Mouse (Mus musculus) stomach, postnatal 0 days (tissue): Measurements from ENCODE around the gene Naif1. TPM values are rescaled to one million over a fixed set of nuclear protein-coding genes. Genes with fewer than 3 reads are reported as not detected.

Source experiments
- ATAC-seq: fragments of 200-750 bp; cut with Nextera tagmentation; 2 replicates; pipeline ENCODE4 v1.8.0; 2017; ENCODE audit not compliant: low FRiP score, low TSS enrichment
- DNase-seq: peaks from one replicate; pipeline ENCODE4 v3.0.0-alpha.2; 2016; ENCODE audit warnings: low spot score
- H3K27ac ChIP-seq: fragments of 300-500 bp; sonication (generic); replicated peaks from 2 replicates; pipeline ENCODE4 v1.5.1; 2014; ENCODE audit warnings: mild to moderate bottlenecking, control low read depth
- H3K27me3 ChIP-seq: fragments of 300-500 bp; sonication (generic); 2 replicates; pipeline ENCODE4 v1.6.1; 2014; ENCODE audit warnings: low read length; ENCODE audit not compliant: control insufficient read depth, insufficient read depth
- H3K36me3 ChIP-seq: fragments of 300-500 bp; sonication (generic); 2 replicates; pipeline ENCODE4 v1.6.1; 2014; ENCODE audit warnings: low read length, mixed read lengths; ENCODE audit not compliant: control insufficient read depth, insufficient read depth
- H3K4me1 ChIP-seq: fragments of 300-500 bp; sonication (generic); replicated peaks from 2 replicates; pipeline ENCODE4 v1.6.1; 2014; ENCODE audit warnings: antibody characterized with exemption; ENCODE audit not compliant: control insufficient read depth, insufficient read depth
- H3K4me2 ChIP-seq: fragments of 300-500 bp; sonication (generic); replicated peaks from 2 replicates; pipeline ENCODE4 v1.6.1; 2014; ENCODE audit warnings: low read depth, mild to moderate bottlenecking, control low read depth, moderate library complexity
- H3K4me3 ChIP-seq: fragments of 300-500 bp; sonication (generic); 2 replicates; pipeline ENCODE4 v1.5.1; 2014; ENCODE audit warnings: low read depth, low read length, control low read depth
- H3K9ac ChIP-seq: fragments of 300-500 bp; sonication (generic); 2 replicates; pipeline ENCODE4 v1.6.1; 2014; ENCODE audit warnings: mild to moderate bottlenecking, low read length, control low read depth, mixed read lengths
- H3K9me3 ChIP-seq: fragments of 300-500 bp; sonication (generic); 2 replicates; pipeline ENCODE4 v1.6.1; 2016; ENCODE audit warnings: low read length; ENCODE audit not compliant: control insufficient read depth
- CTCF ChIP-seq: IDR thresholded peaks from 2 replicates; pipeline ENCODE4 v1.5.1; 2016; ENCODE audit warnings: antibody characterized with exemption, low read depth, mild to moderate bottlenecking, moderate library complexity
- EP300 ChIP-seq: optimal IDR thresholded peaks from 2 replicates; pipeline ENCODE3; 2016; ENCODE audit warnings: antibody characterized with exemption
- WGBS: fragments of 180-500 bp; shearing (Covaris S2); extraction: QIAGEN DNeasy Blood & Tissue Kit; methylation state at CpG from one replicate; pipeline ENCODE4 v1.1.7; 2014; 5-methylcytosine and 5-hydroxymethylcytosine counted together
- polyA plus RNA-seq: library from polyadenylated mRNA; unstranded; fragments of >200 nt; fragmentation: Nextera tagmentation; extraction: Ambion mirVana; gene quantifications from 2 replicates; pipeline ENCODE4 v1.2.1, GENCODE M21; 2015

The Naif1 gene
- polyA plus RNA-seq, 1 experiment from 2014 or later: 2.6 TPM

DNA sequence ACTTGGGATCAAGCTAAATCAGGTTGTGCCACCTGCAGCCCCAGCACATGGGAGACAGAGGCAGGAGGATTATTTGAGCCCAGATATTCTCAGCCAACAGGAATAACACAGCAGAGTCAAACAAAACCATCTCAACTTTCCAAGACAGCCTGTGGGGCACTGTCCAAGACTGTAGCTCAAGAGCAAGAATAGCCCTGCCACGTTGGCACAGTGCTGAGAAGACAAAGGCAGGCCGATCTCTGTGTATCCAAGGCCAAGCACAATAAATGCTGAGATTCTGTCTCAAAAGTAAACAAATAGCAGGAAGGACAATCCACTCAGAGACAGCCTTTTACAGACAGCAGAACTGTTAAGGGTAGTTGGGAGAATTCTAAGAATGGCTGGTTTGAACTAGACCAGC, 10.1 kb upstream of the Naif1 start:
- 11% methylated on average over 2 of the region's 2 CpGs for WGBS
- DNase-seq: peak; percentile 22
- ATAC-seq: peak; percentile 19; the same call in 1 of the 2 replicates
- Histone ChIP-seq H3K4me1 (peaks cover 11% of the 10 kb centered on the region), H3K36me3 (no peaks in the 10 kb centered on the region; the same call in 1 of the 2 replicates), H3K9ac (no peak overlapping the region), H3K9me3 (no peaks in the 10 kb centered on the region), H3K27me3 (no peaks in the 10 kb centered on the region), H3K4me3 (no peak overlapping the region), H3K4me2 (no peak overlapping the region), H3K27ac (peak overlapping the region; percentile 70)
- TF ChIP-seq CTCF: no peak
- no peak for TF ChIP-seq EP300

DNA sequence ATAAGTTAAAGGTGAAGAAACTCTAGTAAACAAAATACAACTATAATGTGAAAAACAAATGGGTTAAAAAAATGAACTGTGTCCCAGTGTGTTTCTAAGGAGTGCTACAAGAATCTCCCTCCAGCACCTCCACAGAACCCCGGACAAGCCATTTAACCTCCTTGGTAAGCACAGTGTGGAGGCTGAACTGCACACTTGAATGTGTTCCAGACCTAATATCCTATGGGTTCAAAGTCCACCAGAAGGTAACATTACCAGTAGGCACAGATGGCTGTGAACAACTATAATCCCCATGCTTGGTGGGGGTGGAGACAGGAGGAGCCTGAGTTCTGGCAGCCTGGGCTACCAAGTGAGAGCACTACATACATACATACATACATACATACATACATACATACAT, 9.6 kb upstream of the Naif1 start:
- ATAC-seq: peak; percentile 82
- Histone ChIP-seq H3K9ac (no peak overlapping the region), H3K9me3 (no peaks in the 10 kb centered on the region), H3K27me3 (no peaks in the 10 kb centered on the region), H3K27ac (0 out of 2 replicates have a peak overlapping the region, but pooled peaks have one; percentile 46), H3K4me1 (peaks cover 11% of the 10 kb centered on the region), H3K4me2 (no peak overlapping the region), H3K4me3 (no peak overlapping the region), H3K36me3 (no peaks in the 10 kb centered on the region; the same call in 1 of the 2 replicates)
- TF ChIP-seq CTCF (no peak), EP300 (no peak)
- peak; percentile 49 for DNase-seq
- 56% methylated on average over 1 of the region's 1 CpGs for WGBS

GRCm38 (mm10) chr2:32441550-32441949, 8.7 kb upstream of the Naif1 start:
- DNase-seq (no peak), ATAC-seq (no peak)
- Histone ChIP-seq H3K9me3 (no peaks in the 10 kb centered on the region), H3K4me2 (no peak overlapping the region), H3K36me3 (no peaks in the 10 kb centered on the region; the same call in 1 of the 2 replicates), H3K4me1 (peaks cover 11% of the 10 kb centered on the region), H3K27me3 (no peaks in the 10 kb centered on the region), H3K9ac (no peak overlapping the region), H3K27ac (no peak overlapping the region; the same call in 1 of the 2 replicates), H3K4me3 (no peak overlapping the region)
- TF ChIP-seq CTCF (no peak), EP300 (no peak)
- 76% methylated on average over 2 of the region's 2 CpGs for WGBS

- Histone ChIP-seq H3K4me3 (no peak overlapping the region), H3K4me1 (no peaks in the 10 kb centered on the region; the same call in 1 of the 2 replicates), H3K9me3 (no peaks in the 10 kb centered on the region), H3K27me3 (no peaks in the 10 kb centered on the region), H3K36me3 (no peaks in the 10 kb centered on the region; the same call in 1 of the 2 replicates), H3K27ac (no peak overlapping the region), H3K9ac (no peak overlapping the region), H3K4me2 (no peak overlapping the region)
- 84% methylated on average over 1 of the region's 1 CpGs for WGBS
- DNase-seq (no peak), ATAC-seq (no peak)
- TF ChIP-seq EP300 (no peak), CTCF (no peak)
Measured at GRCm38 (mm10) chr2:32445535-32445934, 4.7 kb upstream of the Naif1 start.

DNA sequence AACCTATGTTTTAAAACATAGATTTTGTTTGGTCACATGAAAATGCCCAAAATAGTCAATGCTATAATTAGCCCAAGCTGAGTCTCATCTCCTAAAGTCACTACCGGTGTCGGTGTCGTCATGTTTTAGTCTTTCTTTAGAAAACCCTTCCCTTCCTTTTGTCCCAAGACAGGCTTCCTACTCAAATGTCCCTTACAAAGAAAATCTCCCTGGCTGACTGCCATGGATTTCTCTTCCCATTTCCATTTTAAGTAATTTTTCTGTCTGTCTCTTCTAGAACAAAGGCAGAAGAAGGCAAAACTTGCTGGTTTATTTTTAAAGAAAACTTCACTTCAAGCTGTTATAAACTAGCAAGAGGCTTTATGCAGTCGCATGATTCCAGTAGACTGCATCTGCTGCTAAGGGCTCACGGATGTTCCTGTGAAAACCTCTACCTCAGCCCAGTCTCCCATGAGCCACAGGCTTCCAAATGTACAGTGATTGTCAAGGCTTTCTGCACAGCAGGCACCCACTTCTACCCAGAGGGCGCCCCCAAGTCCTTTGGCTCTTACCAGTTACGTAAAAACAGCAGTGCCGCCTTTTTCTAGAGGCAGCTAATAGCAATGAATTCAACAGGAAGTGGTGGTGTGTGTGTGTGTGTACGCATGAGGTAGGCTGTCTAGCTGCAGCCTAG, 2.9 kb upstream of the Naif1 start:
- peak overlapping the region; percentile 28 for H3K4me2 ChIP-seq
- peak overlapping the region; percentile 82 for H3K27ac ChIP-seq
- H3K4me1 ChIP-seq: peaks cover 2% of the 10 kb centered on the region
- H3K36me3 ChIP-seq: no peaks in the 10 kb centered on the region; the same call in 1 of the 2 replicates
- H3K9ac ChIP-seq: 0 out of 2 replicates have a peak overlapping the region, but pooled peaks have one; percentile 8
- WGBS: 30% methylated on average over 9 of the region's 9 CpGs
- no peak for TF ChIP-seq EP300
- peak; percentile 23; the same call in 1 of the 2 replicates for TF ChIP-seq CTCF
- no peaks in the 10 kb centered on the region for H3K9me3 ChIP-seq
- no peak overlapping the region for H3K4me3 ChIP-seq
- H3K27me3 ChIP-seq: no peaks in the 10 kb centered on the region
- ATAC-seq (no peak), DNase-seq (peak; percentile 31)

GRCm38 (mm10) chr2:32448480-32448879, 1.8 kb upstream of the Naif1 start:
- TF ChIP-seq EP300 (no peak), CTCF (no peak)
- Histone ChIP-seq H3K27me3 (no peaks in the 10 kb centered on the region), H3K4me1 (peaks cover 7% of the 10 kb centered on the region), H3K4me2 (no peak overlapping the region), H3K36me3 (no peaks in the 10 kb centered on the region; the same call in 1 of the 2 replicates), H3K27ac (peak overlapping the region; percentile 9; the same call in 1 of the 2 replicates), H3K4me3 (no peak overlapping the region), H3K9ac (no peak overlapping the region), H3K9me3 (no peaks in the 10 kb centered on the region)
- DNase-seq (no peak), ATAC-seq (no peak)
- 75% methylated on average over 1 of the region's 1 CpGs for WGBS
